Mouse (Mus musculus) forebrain, embryonic 14.5 days (tissue): ENCODE data around the gene Itga8. TPM values are rescaled to one million over a fixed set of nuclear protein-coding genes. Genes with fewer than 3 reads are reported as not detected.

Experiments
- ATAC-seq: fragments of 200-750 bp; cut with Nextera tagmentation; 2 replicates; pipeline ENCODE4 v1.8.0; 2017; ENCODE audit warnings: mild to moderate bottlenecking, moderate library complexity
- DNase-seq: peaks from one replicate; pipeline ENCODE4 v3.0.0-alpha.2; 2015; ENCODE audit warnings: low spot score
- H3K27ac ChIP-seq: fragments of 300-500 bp; sonication (generic); 2 replicates; pipeline ENCODE4 v1.5.1; 2014; ENCODE audit warnings: low read depth, mild to moderate bottlenecking, control low read depth, low read length, moderate library complexity
- H3K27me3 ChIP-seq: fragments of 300-500 bp; sonication (generic); replicated peaks from 2 replicates; pipeline ENCODE4 v1.6.1; 2014; ENCODE audit warnings: low read length, control low read depth, mixed read lengths; ENCODE audit not compliant: control insufficient read depth, insufficient read depth
- H3K36me3 ChIP-seq: fragments of 300-500 bp; sonication (generic); 2 replicates; pipeline ENCODE4 v1.6.1; 2014; ENCODE audit warnings: low read length, control low read depth; ENCODE audit not compliant: control insufficient read depth, insufficient read depth
- H3K4me1 ChIP-seq: fragments of 300-500 bp; sonication (generic); 2 replicates; pipeline ENCODE4 v1.6.1; 2014; ENCODE audit warnings: antibody characterized with exemption, low read length, control low read depth; ENCODE audit not compliant: control insufficient read depth, insufficient read depth
- H3K4me2 ChIP-seq: fragments of 300-500 bp; sonication (generic); 2 replicates; pipeline ENCODE4 v1.6.1; 2014; ENCODE audit warnings: mild to moderate bottlenecking, control low read depth, low read length
- H3K4me3 ChIP-seq: fragments of 300-500 bp; sonication (generic); 2 replicates; pipeline ENCODE4 v1.5.1; 2014; ENCODE audit warnings: low read depth, low read length, control low read depth
- H3K9ac ChIP-seq: fragments of 300-500 bp; sonication (generic); 2 replicates; pipeline ENCODE4 v1.6.1; 2014; ENCODE audit warnings: mild to moderate bottlenecking, low read length, control low read depth, moderate library complexity
- H3K9me3 ChIP-seq: fragments of 300-500 bp; sonication (generic); replicated peaks from 2 replicates; pipeline ENCODE4 v1.6.1; 2016; ENCODE audit warnings: low read length, control low read depth, mixed read lengths; ENCODE audit not compliant: control insufficient read depth
- WGBS: fragments of 180-500 bp; shearing (Covaris S2); extraction: QIAGEN DNeasy Blood & Tissue Kit; methylation state at CpG from one replicate; pipeline ENCODE4 v1.1.7; 2014; 5-methylcytosine and 5-hydroxymethylcytosine counted together
- polyA plus RNA-seq: library from polyadenylated mRNA; unstranded; fragments of >200 nt; fragmentation: Nextera tagmentation; extraction: Ambion mirVana; gene quantifications from 2 replicates; pipeline ENCODE4 v1.2.1, GENCODE M21; 2014

Itga8 gene
- polyA plus RNA-seq, 1 experiment from 2014 or later = 1.5 TPM

- H3K27ac ChIP-seq = no peak overlapping the region
- no peak overlapping the region for H3K4me3 ChIP-seq
- ATAC-seq (no peak), DNase-seq (no peak)
- H3K4me1 ChIP-seq = peaks cover 11% of the 10 kb centered on the region
- H3K9ac ChIP-seq = no peak overlapping the region
- H3K9me3 ChIP-seq = no peaks in the 10 kb centered on the region
- H3K4me2 ChIP-seq = no peak overlapping the region
- 91% methylated on average over 2 of the region's 2 CpGs for WGBS
- H3K27me3 ChIP-seq = no peaks in the 10 kb centered on the region
- no peaks in the 10 kb centered on the region for H3K36me3 ChIP-seq
Observed at GRCm38 (mm10) chr2:12325868-12326267, 24.1 kb upstream of the Itga8 start.

GRCm38 (mm10) chr2:12325417-12325816, 23.7 kb upstream of the Itga8 start:
- H3K9ac ChIP-seq = no peak overlapping the region
- no peak overlapping the region for H3K27ac ChIP-seq
- WGBS = 84% methylated on average over 6 of the region's 6 CpGs
- DNase-seq (no peak), ATAC-seq (no peak)
- no peaks in the 10 kb centered on the region for H3K36me3 ChIP-seq
- H3K27me3 ChIP-seq = no peaks in the 10 kb centered on the region
- H3K4me1 ChIP-seq = peaks cover 11% of the 10 kb centered on the region
- H3K4me3 ChIP-seq = no peak overlapping the region
- no peaks in the 10 kb centered on the region for H3K9me3 ChIP-seq
- H3K4me2 ChIP-seq = no peak overlapping the region

- WGBS = 83% methylated on average over 4 of the region's 4 CpGs
- no peak for DNase-seq
- Histone ChIP-seq H3K9ac (no peak overlapping the region), H3K36me3 (no peaks in the 10 kb centered on the region), H3K4me1 (no peaks in the 10 kb centered on the region), H3K9me3 (no peaks in the 10 kb centered on the region), H3K27me3 (no peaks in the 10 kb centered on the region), H3K27ac (no peak overlapping the region), H3K4me2 (no peak overlapping the region), H3K4me3 (no peak overlapping the region)
- no peak for ATAC-seq
Observed at GRCm38 (mm10) chr2:12320914-12321313, 19.2 kb upstream of the Itga8 start.

GRCm38 (mm10) chr2:12318715-12319114, 17.0 kb upstream of the Itga8 start:
- Histone ChIP-seq H3K36me3 (no peaks in the 10 kb centered on the region), H3K9ac (no peak overlapping the region), H3K27ac (no peak overlapping the region), H3K9me3 (no peaks in the 10 kb centered on the region), H3K4me1 (no peaks in the 10 kb centered on the region), H3K27me3 (no peaks in the 10 kb centered on the region), H3K4me3 (no peak overlapping the region), H3K4me2 (no peak overlapping the region)
- no peak for ATAC-seq
- DNase-seq = no peak
- 94% methylated on average over 3 of the region's 3 CpGs for WGBS

- no peak for ATAC-seq
- no peaks in the 10 kb centered on the region for H3K36me3 ChIP-seq
- H3K27me3 ChIP-seq = no peaks in the 10 kb centered on the region
- no peak overlapping the region for H3K9ac ChIP-seq
- no peaks in the 10 kb centered on the region for H3K9me3 ChIP-seq
- no peak overlapping the region for H3K4me3 ChIP-seq
- DNase-seq = no peak
- H3K4me2 ChIP-seq = no peak overlapping the region
- 75% methylated on average over 4 of the region's 4 CpGs for WGBS
- no peaks in the 10 kb centered on the region for H3K4me1 ChIP-seq
- no peak overlapping the region for H3K27ac ChIP-seq
Observed at GRCm38 (mm10) chr2:12318036-12318435, 16.3 kb upstream of the Itga8 start.

- Histone ChIP-seq H3K36me3 (no peaks in the 10 kb centered on the region), H3K4me3 (no peak overlapping the region), H3K4me1 (no peaks in the 10 kb centered on the region), H3K9ac (no peak overlapping the region), H3K9me3 (no peaks in the 10 kb centered on the region), H3K27me3 (no peaks in the 10 kb centered on the region), H3K27ac (no peak overlapping the region), H3K4me2 (no peak overlapping the region)
- ATAC-seq (no peak), DNase-seq (no peak)
- 83% methylated on average over 5 of the region's 5 CpGs for WGBS
Observed at GRCm38 (mm10) chr2:12317343-12317742, 15.6 kb upstream of the Itga8 start.

GRCm38 (mm10) chr2:12316361-12316760, 14.6 kb upstream of the Itga8 start:
- no peak for DNase-seq
- peak; percentile 20; the same call in 1 of the 2 replicates for ATAC-seq
- H3K4me2 ChIP-seq = no peak overlapping the region
- H3K27me3 ChIP-seq = no peaks in the 10 kb centered on the region
- no peak overlapping the region for H3K4me3 ChIP-seq
- WGBS = 28% methylated on average over 7 of the region's 7 CpGs
- no peaks in the 10 kb centered on the region for H3K9me3 ChIP-seq
- H3K27ac ChIP-seq = no peak overlapping the region
- no peaks in the 10 kb centered on the region for H3K36me3 ChIP-seq
- no peak overlapping the region for H3K9ac ChIP-seq
- no peaks in the 10 kb centered on the region for H3K4me1 ChIP-seq

- H3K4me3 ChIP-seq = no peak overlapping the region
- no peaks in the 10 kb centered on the region for H3K9me3 ChIP-seq
- no peak overlapping the region for H3K27ac ChIP-seq
- ATAC-seq = no peak
- H3K36me3 ChIP-seq = no peaks in the 10 kb centered on the region
- H3K9ac ChIP-seq = no peak overlapping the region
- H3K4me2 ChIP-seq = no peak overlapping the region
- no peak for DNase-seq
- 86% methylated on average over 6 of the region's 6 CpGs for WGBS
- no peaks in the 10 kb centered on the region for H3K27me3 ChIP-seq
- H3K4me1 ChIP-seq = no peaks in the 10 kb centered on the region
Observed at GRCm38 (mm10) chr2:12314028-12314427, 12.3 kb upstream of the Itga8 start.

GRCm38 (mm10) chr2:12308466-12308865, 6.7 kb upstream of the Itga8 start:
- no peak for DNase-seq
- Histone ChIP-seq H3K27ac (no peak overlapping the region), H3K36me3 (no peaks in the 10 kb centered on the region), H3K9me3 (no peaks in the 10 kb centered on the region), H3K4me3 (no peak overlapping the region), H3K27me3 (no peaks in the 10 kb centered on the region), H3K4me2 (no peak overlapping the region), H3K9ac (no peak overlapping the region), H3K4me1 (no peaks in the 10 kb centered on the region)
- no peak for ATAC-seq

- Histone ChIP-seq H3K4me1 (no peaks in the 10 kb centered on the region), H3K4me2 (no peak overlapping the region), H3K9ac (no peak overlapping the region), H3K9me3 (no peaks in the 10 kb centered on the region), H3K4me3 (no peak overlapping the region), H3K27ac (no peak overlapping the region), H3K27me3 (no peaks in the 10 kb centered on the region), H3K36me3 (no peaks in the 10 kb centered on the region)
- DNase-seq (no peak), ATAC-seq (no peak)
Observed at GRCm38 (mm10) chr2:12307311-12307710, 5.6 kb upstream of the Itga8 start.
